Mouse (Mus musculus) stomach, postnatal 0 days (tissue): ENCODE measurements around the gene Dop1b.

Experiments used
- CTCF ChIP-seq: IDR thresholded peaks from 2 replicates; pipeline ENCODE4 v1.5.1; 2016; ENCODE audit warnings: antibody characterized with exemption, low read depth, mild to moderate bottlenecking, moderate library complexity
- EP300 ChIP-seq: optimal IDR thresholded peaks from 2 replicates; pipeline ENCODE3; 2016; ENCODE audit warnings: antibody characterized with exemption

GRCm38 (mm10) chr16:93749147-93749910 lies 37.6 kb downstream of the Dop1b start:
- TF ChIP-seq CTCF (no peak), EP300 (no peak)
